Mouse (Mus musculus) myocyte (in vitro differentiated cells): ENCODE results near the gene Tirap. TPM values are rescaled to one million over a fixed set of nuclear protein-coding genes. Genes with fewer than 3 reads are reported as not detected.

Source experiments
- H3K27me3 ChIP-seq: one replicate; pipeline ENCODE4 v1.6.1; 2011; ENCODE audit not compliant: control insufficient read depth, insufficient read depth, insufficient read length
- H3K36me3 ChIP-seq: one replicate; pipeline ENCODE4 v1.6.1; 2011; ENCODE audit not compliant: control insufficient read depth, insufficient read depth
- H3K4me2 ChIP-seq: one replicate; pipeline ENCODE4 v1.6.1; 2011; ENCODE audit warnings: low read depth, control low read depth
- H3K4me3 ChIP-seq: one replicate; pipeline ENCODE4 v1.5.1; 2011; ENCODE audit warnings: mild to moderate bottlenecking, control low read depth, moderate library complexity
- H3K79me2 ChIP-seq: one replicate; pipeline ENCODE4 v1.6.1; 2011; ENCODE audit not compliant: control insufficient read depth, insufficient read depth
- H3ac ChIP-seq: one replicate; pipeline ENCODE4 v1.6.1; 2011; ENCODE audit not compliant: control insufficient read depth, insufficient read length
- CEBPB ChIP-seq: IDR thresholded peaks from 2 replicates; pipeline ENCODE4 v1.6.1; 2011; ENCODE audit warnings: mild to moderate bottlenecking, moderate library complexity; ENCODE audit not compliant: poor library complexity, insufficient read depth, severe bottlenecking
- E2F4 ChIP-seq: IDR thresholded peaks from one replicate; pipeline ENCODE4 v1.6.1; 2011; ENCODE audit warnings: mild to moderate bottlenecking, control low read depth, moderate library complexity; ENCODE audit not compliant: insufficient read depth
- MAX ChIP-seq: IDR thresholded peaks from one replicate; pipeline ENCODE4 v1.6.1; 2011; ENCODE audit warnings: low read depth, mild to moderate bottlenecking, control low read depth
- MYOD1 ChIP-seq, 3 experiments: IDR thresholded peaks; one replicate each; pipeline ENCODE4 v1.6.1; 2011; ENCODE audit warnings: control low read depth in 2 of 3, low read depth in 2 of 3, mild to moderate bottlenecking in 2 of 3, moderate library complexity in 1 of 3; ENCODE audit not compliant: insufficient read length in 2 of 3, control insufficient read depth in 1 of 3
- MYOG ChIP-seq, 3 experiments: IDR thresholded peaks; one replicate each; pipeline ENCODE4 v1.6.1; 2011; ENCODE audit warnings: control low read depth in 2 of 3, low read depth in 2 of 3, mild to moderate bottlenecking in 2 of 3; ENCODE audit not compliant: insufficient read length in 2 of 3, control insufficient read depth in 1 of 3, insufficient read depth in 1 of 3
- POLR2A ChIP-seq: IDR thresholded peaks from one replicate; pipeline ENCODE4 v1.6.1; 2011; ENCODE audit warnings: low read depth, mild to moderate bottlenecking, control low read depth, moderate library complexity; ENCODE audit not compliant: insufficient read length
- POLR2AphosphoS2 ChIP-seq: IDR thresholded peaks from one replicate; pipeline ENCODE4 v1.6.1; 2011; ENCODE audit warnings: low read depth, control low read depth; ENCODE audit not compliant: insufficient read length
- REST ChIP-seq: IDR thresholded peaks from one replicate; pipeline ENCODE4 v1.6.1; 2011; ENCODE audit warnings: mild to moderate bottlenecking, control low read depth, moderate library complexity; ENCODE audit not compliant: insufficient read depth, insufficient read length
- SRF ChIP-seq: IDR thresholded peaks from one replicate; pipeline ENCODE4 v1.6.1; 2011; ENCODE audit warnings: low read depth; ENCODE audit not compliant: control insufficient read depth, insufficient read length
- TCF12 ChIP-seq: IDR thresholded peaks from one replicate; pipeline ENCODE4 v1.6.1; 2011; ENCODE audit warnings: mild to moderate bottlenecking, control low read depth; ENCODE audit not compliant: poor library complexity, insufficient read depth, severe bottlenecking
- TCF3 ChIP-seq: IDR thresholded peaks from one replicate; pipeline ENCODE4 v1.6.1; 2011; ENCODE audit warnings: low read depth, control low read depth; ENCODE audit not compliant: insufficient read length
- USF1 ChIP-seq: IDR thresholded peaks from one replicate; pipeline ENCODE4 v1.6.1; 2011; ENCODE audit warnings: low read depth, mild to moderate bottlenecking, control low read depth, moderate library complexity
- polyA plus RNA-seq: library from polyadenylated mRNA; unstranded; fragments of >200 nt; fragmentation: generic; extraction: Trizol; gene quantifications from one replicate; pipeline ENCODE4 v1.2.1, GENCODE M21; 2012; ENCODE audit warnings: missing spikeins

The Tirap gene
- polyA plus RNA-seq, 1 experiment = 5.0 TPM

DNA sequence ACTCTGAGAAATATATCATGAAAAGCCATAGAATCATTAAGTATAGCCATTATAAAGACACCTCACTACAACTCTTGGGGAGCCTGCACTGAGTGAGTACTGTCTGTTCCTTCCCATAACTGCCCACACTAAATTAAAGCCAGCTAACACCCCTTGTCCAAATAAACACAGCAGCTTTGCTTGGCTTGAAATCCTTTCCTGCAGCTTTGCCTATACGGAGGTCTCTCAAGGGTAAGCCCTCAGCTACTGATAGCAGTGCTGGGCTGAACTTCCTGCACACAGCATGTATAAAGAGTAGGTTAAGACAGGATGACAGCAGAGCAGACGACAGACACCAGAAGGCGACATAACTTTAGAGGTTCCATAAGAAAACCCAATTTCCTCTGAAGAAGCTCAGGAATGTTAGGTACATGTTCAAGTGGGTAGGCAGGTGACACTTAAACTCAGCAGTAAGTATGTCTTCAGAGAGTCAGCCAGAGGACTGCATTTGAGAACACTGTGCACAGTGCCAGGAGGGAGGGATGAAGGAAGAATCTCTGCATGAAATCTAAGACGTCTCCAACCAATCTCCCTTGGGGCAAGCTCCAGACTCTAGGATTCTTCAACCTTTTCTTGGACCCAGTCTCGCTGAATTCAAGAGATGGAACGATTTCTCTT lies 39.0 kb upstream of the Tirap start:
- Histone ChIP-seq H3K4me3 (no peak overlapping the region), H3K79me2 (peaks cover 7% of the 10 kb centered on the region), H3ac (no peak overlapping the region), H3K4me2 (no peak overlapping the region), H3K27me3 (no peaks in the 10 kb centered on the region), H3K36me3 (peaks cover 13% of the 10 kb centered on the region)
- TF ChIP-seq POLR2AphosphoS2 (no peak), CEBPB (no peak), E2F4 (no peak), MAX (no peak), REST (no peak)

DNA sequence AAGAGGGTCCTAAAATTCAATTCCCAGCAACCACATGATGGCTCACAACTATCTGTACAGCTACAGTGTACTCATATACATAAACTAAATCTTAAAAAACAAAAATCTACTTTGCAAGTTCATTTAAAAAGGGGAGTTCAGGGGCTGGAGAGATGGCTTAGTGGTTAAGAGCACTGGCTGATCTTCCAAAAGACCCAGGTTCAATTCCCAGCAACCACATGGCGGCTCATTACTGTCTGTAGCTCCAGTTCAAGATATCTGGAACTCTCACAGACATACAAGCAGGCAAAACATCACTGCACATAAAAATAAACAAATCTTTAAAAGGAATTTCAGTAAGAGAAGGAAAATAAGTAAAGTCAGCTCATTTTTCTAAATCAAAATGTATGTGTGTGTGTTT lies 38.3 kb upstream of the Tirap start:
- no peak overlapping the region for H3K4me3 ChIP-seq
- H3K4me2 ChIP-seq = no peak overlapping the region
- no peaks in the 10 kb centered on the region for H3K27me3 ChIP-seq
- H3ac ChIP-seq = no peak overlapping the region
- peaks cover 7% of the 10 kb centered on the region for H3K79me2 ChIP-seq
- H3K36me3 ChIP-seq = peaks cover 10% of the 10 kb centered on the region
- TF ChIP-seq POLR2AphosphoS2 = no peak
- no peak for TF ChIP-seq MYOD1 (IDR thresholded peaks at IDR 0.05; ENCODE audit: control insufficient read depth in 1 of 3, insufficient read length in 2 of 3, low read depth in 2 of 3)
- no peak for TF ChIP-seq USF1
- TF ChIP-seq REST = no peak
- no peak for TF ChIP-seq MYOG (IDR thresholded peaks at IDR 0.05; ENCODE audit: control insufficient read depth in 1 of 3, insufficient read depth in 1 of 3, insufficient read length in 2 of 3, low read depth in 2 of 3)
- TF ChIP-seq CEBPB = no peak
- no peak for TF ChIP-seq POLR2A
- no peak for TF ChIP-seq MAX

DNA sequence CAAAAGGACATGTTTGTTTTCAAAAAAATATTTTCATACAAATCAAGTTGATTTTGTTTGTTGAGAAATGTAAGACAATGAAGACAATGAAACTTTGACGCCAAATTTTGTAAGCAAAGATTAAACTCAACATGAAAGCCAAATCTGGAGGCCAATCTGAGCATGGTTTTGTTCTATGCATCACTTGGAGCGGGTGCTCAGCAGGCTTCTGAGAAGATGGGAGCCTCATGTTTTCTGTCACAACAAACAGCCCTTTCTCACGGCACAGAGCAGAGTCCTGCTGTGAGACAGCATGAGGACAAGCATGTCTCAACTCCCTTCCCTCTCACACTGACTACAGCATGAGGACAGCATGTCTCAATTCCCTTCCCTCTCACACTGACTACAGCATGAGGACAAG lies 35.9 kb upstream of the Tirap start:
- TF ChIP-seq E2F4 = no peak
- TF ChIP-seq TCF12 = no peak
- TF ChIP-seq MYOD1 (IDR thresholded peaks at IDR 0.05; ENCODE audit: control insufficient read depth in 1 of 3, insufficient read length in 2 of 3, low read depth in 2 of 3) = no peak
- TF ChIP-seq SRF = no peak
- TF ChIP-seq TCF3 = no peak
- no peak overlapping the region for H3ac ChIP-seq

DNA sequence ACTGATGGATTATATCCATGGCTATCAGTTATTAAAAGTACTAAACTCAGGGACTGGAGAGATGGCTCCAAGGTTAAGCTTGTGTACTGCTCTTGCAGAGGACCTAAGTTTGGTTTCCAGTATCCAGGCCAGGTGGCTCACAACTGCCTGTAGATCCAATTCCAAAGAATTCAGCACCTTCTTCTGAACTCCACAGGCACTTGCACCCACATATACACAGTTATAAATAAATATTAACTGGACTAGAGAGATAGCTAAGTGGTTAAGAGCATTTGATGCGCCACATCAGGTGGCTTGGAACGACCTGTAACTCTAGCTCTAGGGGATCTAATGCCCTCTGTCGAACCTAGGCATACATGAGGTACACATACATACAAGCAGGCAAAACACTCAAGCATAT lies 28.6 kb upstream of the Tirap start:
- Histone ChIP-seq H3K4me3 (no peak overlapping the region), H3K79me2 (no peaks in the 10 kb centered on the region), H3K4me2 (no peak overlapping the region), H3ac (no peak overlapping the region), H3K27me3 (no peaks in the 10 kb centered on the region), H3K36me3 (peaks cover 18% of the 10 kb centered on the region)
- no peak for TF ChIP-seq SRF
- no peak for TF ChIP-seq CEBPB
- no peak for TF ChIP-seq MYOG (IDR thresholded peaks at IDR 0.05; ENCODE audit: control insufficient read depth in 1 of 3, insufficient read depth in 1 of 3, insufficient read length in 2 of 3, low read depth in 2 of 3)
- no peak for TF ChIP-seq POLR2AphosphoS2
- TF ChIP-seq TCF3 = no peak
- TF ChIP-seq MYOD1 (IDR thresholded peaks at IDR 0.05; ENCODE audit: control insufficient read depth in 1 of 3, insufficient read length in 2 of 3, low read depth in 2 of 3) = no peak
- no peak for TF ChIP-seq MAX
- no peak for TF ChIP-seq E2F4
- no peak for TF ChIP-seq USF1
- TF ChIP-seq POLR2A = no peak
- TF ChIP-seq TCF12 = no peak
- TF ChIP-seq REST = no peak

More for the DNA sequence above, 35.9 kb upstream of the Tirap start:
- Histone ChIP-seq H3K4me3 (no peak overlapping the region), H3K27me3 (no peaks in the 10 kb centered on the region), H3K36me3 (peaks cover 25% of the 10 kb centered on the region), H3K79me2 (peaks cover 7% of the 10 kb centered on the region), H3K4me2 (no peak overlapping the region)

DNA sequence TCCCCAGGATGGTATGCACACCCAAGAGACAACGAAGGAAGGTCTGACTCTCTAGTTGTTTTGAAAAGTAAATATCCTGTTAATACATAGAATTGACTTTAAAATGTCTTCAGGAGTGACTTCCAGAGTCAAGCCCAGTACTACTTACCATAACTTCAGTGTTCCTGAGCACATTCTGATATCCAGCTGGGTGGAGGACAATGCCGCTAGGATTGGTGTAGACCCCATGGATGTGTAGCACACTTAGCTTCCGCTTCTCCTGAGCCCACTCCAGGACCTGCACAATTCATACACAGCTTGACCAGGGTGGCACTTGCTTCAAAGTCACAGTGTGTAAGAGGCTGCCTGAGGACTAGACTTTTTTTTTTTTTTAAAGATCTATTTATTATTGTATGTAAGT lies 23.4 kb upstream of the Tirap start:
- Histone ChIP-seq H3K27me3 (no peaks in the 10 kb centered on the region), H3ac (no peak overlapping the region), H3K79me2 (no peaks in the 10 kb centered on the region), H3K4me3 (no peak overlapping the region), H3K4me2 (no peak overlapping the region), H3K36me3 (peaks cover 12% of the 10 kb centered on the region)
- no peak for TF ChIP-seq MYOG (IDR thresholded peaks at IDR 0.05; ENCODE audit: control insufficient read depth in 1 of 3, insufficient read depth in 1 of 3, insufficient read length in 2 of 3, low read depth in 2 of 3)
